Mouse (Mus musculus): ENCODE results near the gene Sco2.

The Sco2 gene

GRCm38 (mm10) chr15:89323656-89324055, 50.0 kb downstream of the Sco2 start:
- DNase-seq (ENCODE audit: low read depth, low spot score) = no peak

GRCm38 (mm10) chr15:89322670-89323522, 50.8 kb downstream of the Sco2 start, which contains the start of gene Adm2:
Gene Adm2, plus strand, starts transcription at chr15:89322720.
- no peak for DNase-seq (ENCODE audit: low read depth, low spot score)

Measured in retina, adult 2 months (tissue).